Mouse (Mus musculus): ENCODE measurements at regions not wholly inside any gene's neighbourhood (a gene's known extent, or its start where the extent isn't known, plus 50 kb on each side); places are given as distances from the start of the nearest gene placed in this dataset.
"Not testable (repeated sequence)": the region's sequence is repeated elsewhere in the genome, so short reads cannot be mapped to it uniquely, and the experiment has no call there.

GRCm38 (mm10) chr1:47299311-47299710 is 406.7 kb upstream of the Slc39a10 start:
- ATAC-seq (ENCODE audit: low TSS enrichment): no peak

DNA sequence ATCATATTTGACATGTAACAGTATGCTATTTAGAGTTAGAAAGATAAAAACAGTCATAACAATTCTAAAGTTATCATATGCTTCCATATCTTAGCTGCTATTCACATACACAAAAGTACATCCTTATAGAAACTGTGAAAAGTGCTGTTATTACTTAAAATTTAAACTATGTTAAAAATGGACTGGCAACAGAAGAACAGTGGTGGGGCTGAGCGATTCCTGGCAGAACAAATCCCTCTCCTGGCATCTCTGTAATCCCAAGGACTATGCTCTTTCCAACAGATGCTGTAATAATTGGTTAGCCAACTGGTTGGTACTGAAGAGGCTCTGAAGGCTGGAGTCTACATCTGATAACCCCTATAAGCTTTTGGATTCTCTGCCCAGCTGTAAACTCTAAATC is 393.0 kb upstream of the Slc39a10 start:
- peak; percentile 97 for ATAC-seq (ENCODE audit: low TSS enrichment)

DNA sequence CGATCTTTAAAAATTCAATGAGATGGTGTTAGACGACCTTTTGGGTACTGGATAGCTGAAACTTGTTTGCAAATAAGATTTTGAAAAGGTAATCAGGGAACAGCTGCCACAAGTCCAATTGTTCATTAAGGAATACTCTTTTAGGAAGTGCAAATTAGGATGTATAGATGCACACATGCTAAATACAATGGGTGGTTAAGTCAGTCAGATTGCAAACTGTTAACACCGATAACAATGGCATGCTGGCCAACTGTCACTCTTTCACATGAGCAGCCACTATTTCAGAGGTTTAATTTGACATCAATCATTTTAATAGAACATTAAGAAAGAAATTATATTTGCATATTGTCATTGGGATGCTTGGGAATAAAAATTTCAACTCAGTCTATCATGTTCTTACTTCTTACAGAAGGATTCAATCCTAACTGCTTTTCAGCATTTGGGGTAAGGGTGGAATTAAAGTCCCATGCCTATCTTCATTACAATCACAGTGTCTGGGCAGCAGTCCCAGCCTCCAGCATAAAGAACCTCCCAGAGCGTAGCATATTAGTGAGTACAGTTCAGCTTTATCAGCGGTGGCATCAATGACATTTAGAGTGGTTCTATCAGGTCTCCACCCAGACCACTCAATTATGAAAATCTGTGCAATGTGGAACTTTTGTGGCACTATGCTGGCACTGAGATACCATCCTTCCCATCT is 385.8 kb upstream of the Slc39a10 start:
- ATAC-seq (ENCODE audit: low TSS enrichment): no peak

DNA sequence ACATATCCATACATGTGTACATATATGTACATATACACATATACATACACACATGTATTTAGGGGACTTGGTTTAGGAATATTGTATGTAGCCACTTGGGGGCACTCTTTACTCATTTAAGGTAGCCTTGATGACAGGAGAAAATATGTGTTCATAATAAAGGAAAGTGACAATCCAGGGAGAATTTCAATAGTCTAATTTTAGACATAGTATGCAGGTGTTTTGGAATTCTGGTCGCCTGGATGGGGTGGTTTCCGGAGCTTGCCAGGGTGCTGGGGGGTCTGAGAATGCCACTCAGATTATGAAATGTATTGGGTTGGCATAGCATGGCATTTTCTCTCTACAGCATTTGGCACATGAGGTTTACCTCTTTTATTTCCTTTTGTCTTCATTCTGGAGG is 385.2 kb upstream of the Slc39a10 start:
- ATAC-seq (ENCODE audit: low TSS enrichment): peak; percentile 95

- ATAC-seq (ENCODE audit: low TSS enrichment): no peak
Observed at GRCm38 (mm10) chr1:47272131-47272530, 379.5 kb upstream of the Slc39a10 start.

DNA sequence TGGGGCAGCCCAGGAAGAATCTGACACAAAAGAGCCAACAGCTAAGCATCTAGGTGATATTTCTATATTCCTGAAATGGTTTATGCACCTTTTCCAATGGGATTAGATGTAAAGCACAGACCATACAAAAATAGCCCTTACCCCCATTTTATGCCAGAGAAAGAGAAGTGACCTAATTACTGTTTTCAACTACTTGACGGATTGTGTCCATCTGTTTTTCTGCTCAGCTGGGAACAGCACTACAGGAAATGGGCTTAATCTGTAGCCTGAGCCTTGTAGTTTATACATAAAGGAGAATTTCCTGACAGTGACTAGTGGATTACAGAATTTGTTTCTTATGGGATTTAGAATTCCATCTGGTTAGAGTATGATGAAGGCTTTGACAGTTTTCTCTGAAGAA is 371.0 kb upstream of the Slc39a10 start:
- ATAC-seq (ENCODE audit: low TSS enrichment): peak; percentile 44

DNA sequence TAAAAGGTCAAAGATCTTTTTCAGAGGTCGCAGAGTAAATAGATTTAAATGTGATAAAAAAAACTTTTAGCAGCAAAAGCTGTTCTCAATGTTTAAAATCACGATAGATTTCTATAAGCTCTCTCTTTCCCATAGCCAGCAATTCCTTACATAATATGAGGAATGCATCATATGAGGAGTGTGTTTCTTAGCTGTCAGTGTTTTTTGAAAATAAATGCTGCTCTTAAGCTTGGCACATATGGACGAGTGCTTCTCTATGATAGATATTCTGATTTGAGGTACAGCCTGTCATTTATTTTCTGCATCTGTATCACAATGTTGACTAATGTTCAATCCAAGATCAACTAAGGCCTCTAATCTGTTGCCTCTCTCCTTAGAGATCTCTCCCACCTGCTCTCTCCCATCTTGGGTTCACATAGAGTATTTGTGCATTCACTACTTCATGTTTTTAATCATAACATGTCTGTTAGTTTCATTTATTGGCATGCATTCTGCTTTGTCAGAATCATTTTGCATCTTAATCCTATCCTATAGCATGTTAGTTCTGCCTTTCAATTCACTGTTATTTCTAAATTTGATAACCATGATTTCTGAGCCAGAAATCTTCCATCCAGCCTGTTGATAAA is 369.0 kb upstream of the Slc39a10 start:
- ATAC-seq (ENCODE audit: low TSS enrichment): peak; percentile 70

- ATAC-seq (ENCODE audit: low TSS enrichment): not testable (repeated sequence)
Observed at GRCm38 (mm10) chr1:47250706-47251105, 358.1 kb upstream of the Slc39a10 start.

- ATAC-seq (ENCODE audit: low TSS enrichment): peak; percentile 96
Observed at GRCm38 (mm10) chr1:47217088-47217487, 324.4 kb upstream of the Slc39a10 start.

GRCm38 (mm10) chr1:47216419-47217002 is 323.9 kb upstream of the Slc39a10 start:
- ATAC-seq (ENCODE audit: low TSS enrichment): no peak

DNA sequence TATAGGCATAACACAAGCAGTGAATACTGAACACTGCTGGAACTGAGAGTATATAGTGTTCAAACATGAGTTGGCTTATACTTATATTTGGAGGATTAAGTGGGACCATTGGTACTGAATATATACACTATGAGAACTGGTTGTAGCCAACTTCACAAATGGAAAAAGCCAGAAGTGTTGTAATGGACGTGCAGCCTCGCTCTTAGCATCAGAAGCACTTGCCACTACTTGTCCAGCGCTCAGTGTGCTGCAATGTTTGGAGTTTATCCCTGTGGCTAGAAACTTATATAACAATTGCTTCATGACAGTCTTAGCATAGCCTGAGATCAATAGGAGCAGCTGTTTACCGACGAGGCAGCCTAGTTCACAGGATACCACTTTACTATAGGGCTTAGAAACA is 320.8 kb upstream of the Slc39a10 start:
- ATAC-seq (ENCODE audit: low TSS enrichment): no peak

- peak; percentile 93 for ATAC-seq (ENCODE audit: low TSS enrichment)
Observed at GRCm38 (mm10) chr1:47193001-47193400, 300.3 kb upstream of the Slc39a10 start.

DNA sequence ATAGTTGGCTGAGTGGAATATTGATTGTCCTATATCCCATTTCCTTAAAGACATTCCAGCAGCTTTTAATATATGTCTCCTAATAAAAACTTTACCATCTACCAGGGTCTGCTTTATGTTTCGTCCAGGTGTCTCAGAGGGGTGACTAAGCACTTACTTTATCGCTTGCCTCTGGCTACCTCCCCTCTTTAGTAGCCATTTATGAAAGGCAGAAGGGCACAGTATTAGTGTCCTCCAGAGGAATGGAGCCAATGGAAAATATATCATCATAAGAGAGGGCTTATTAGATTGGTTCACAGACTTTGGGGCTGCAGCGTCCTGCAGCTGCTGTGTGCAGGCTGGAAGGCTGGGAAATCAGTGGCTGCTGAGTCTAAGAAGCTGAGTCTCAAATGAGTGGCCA is 271.8 kb upstream of the Slc39a10 start:
- ATAC-seq (ENCODE audit: low TSS enrichment): no peak

- 0 out of 2 replicates have a peak, but pooled peaks have one; percentile 44 for ATAC-seq (ENCODE audit: low TSS enrichment)
Observed at GRCm38 (mm10) chr1:47163808-47164410, 271.3 kb upstream of the Slc39a10 start.

- ATAC-seq (ENCODE audit: low TSS enrichment): not testable (repeated sequence)
Observed at GRCm38 (mm10) chr1:47130031-47130430, 237.4 kb upstream of the Slc39a10 start.

DNA sequence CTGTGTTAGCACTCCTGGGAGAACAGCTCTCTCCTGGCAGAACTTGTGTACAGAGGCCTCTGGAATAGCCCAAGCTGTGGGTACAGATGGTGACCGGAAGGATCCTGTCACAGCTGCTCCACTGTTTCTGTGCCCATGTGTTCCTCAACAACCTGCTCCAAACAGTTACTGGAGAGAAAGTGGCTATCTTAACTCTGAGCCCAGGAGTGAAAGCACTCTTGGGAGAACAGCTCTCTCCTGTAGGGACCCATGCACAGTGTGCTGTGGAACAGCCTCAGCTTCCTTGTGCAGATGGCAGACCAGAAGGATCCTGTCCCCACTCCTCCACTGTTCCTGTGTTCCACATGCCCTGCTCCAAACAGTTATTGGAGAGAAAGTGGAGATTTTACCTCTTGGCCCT is 227.0 kb upstream of the Slc39a10 start:
- ATAC-seq (ENCODE audit: low TSS enrichment): peak; percentile 100

- not testable (repeated sequence) for ATAC-seq (ENCODE audit: low TSS enrichment)
Observed at GRCm38 (mm10) chr1:47116681-47117080, 224.0 kb upstream of the Slc39a10 start.

DNA sequence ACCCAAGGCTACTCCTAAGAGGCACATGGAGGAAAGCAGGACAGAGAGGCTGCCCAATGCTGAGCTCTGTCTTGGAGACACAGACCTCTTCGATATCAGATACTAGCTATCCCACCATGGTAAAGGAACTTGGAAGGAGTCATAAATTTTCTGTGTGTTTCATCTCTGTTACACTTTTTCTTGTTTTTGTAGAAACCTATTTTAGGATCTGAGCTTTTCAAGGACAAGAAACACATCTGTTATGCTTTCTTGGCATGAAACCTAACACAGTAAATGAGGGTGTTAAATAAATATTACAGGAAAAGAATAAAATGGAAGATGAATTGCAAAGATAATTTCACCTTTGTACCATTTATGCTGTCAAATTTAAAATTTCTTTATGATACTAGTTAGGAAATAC is 219.8 kb upstream of the Slc39a10 start:
- peak; percentile 93 for ATAC-seq (ENCODE audit: low TSS enrichment)

GRCm38 (mm10) chr1:47104055-47104454 is 211.4 kb upstream of the Slc39a10 start:
- ATAC-seq (ENCODE audit: low TSS enrichment): no peak

DNA sequence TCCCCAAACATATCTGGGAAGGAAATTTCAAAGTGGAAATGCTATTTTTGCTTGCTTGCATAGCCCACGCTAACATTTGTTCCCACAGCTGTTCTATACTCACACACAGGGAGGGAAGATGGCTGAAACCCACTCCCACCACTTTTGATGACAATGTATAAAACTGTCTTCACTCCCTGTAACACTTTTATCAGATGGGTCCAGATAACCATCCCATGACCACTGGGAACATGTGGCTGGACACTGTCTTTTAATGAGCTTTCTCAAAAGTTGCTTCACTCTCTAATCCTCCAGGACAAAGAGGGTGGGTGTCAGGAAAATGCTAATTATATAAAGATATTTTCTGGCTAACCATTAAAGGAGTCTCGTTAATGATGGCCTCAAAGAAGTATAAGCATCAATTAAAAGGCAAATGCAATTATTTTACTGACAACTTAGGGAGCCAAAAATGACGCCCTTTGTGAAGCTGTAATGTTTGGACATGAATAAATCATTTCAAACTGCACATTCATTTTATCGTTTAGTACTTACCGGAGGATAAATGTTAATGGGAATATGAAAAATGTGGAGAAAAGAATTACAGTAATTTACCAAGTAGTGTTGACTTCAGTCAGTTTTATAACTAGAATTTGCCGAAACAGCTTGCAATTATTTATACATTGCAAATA is 210.8 kb upstream of the Slc39a10 start:
- ATAC-seq (ENCODE audit: low TSS enrichment): peak; percentile 96

- no peak for ATAC-seq (ENCODE audit: low TSS enrichment)
Observed at GRCm38 (mm10) chr1:47097084-47097996, 204.7 kb upstream of the Slc39a10 start.
